Mouse (Mus musculus): ENCODE measurements around the gene A530032D15Rik.
"Not testable (repeated sequence)": the region's sequence is repeated elsewhere in the genome, so short reads cannot be mapped to it uniquely, and the experiment has no call there.

Gene A530032D15Rik

GRCm38 (mm10) chr1:85109753-85110152 is at the start of gene A530032D15Rik:
Gene A530032D15Rik (minus strand): TSS chr1:85109853.
- DNase-seq (ENCODE audit: low read depth): not testable (repeated sequence)

GRCm38 (mm10) chr1:85155151-85155550 is 45.5 kb upstream of the A530032D15Rik start:
- DNase-seq (ENCODE audit: low read depth): not testable (repeated sequence)

DNA sequence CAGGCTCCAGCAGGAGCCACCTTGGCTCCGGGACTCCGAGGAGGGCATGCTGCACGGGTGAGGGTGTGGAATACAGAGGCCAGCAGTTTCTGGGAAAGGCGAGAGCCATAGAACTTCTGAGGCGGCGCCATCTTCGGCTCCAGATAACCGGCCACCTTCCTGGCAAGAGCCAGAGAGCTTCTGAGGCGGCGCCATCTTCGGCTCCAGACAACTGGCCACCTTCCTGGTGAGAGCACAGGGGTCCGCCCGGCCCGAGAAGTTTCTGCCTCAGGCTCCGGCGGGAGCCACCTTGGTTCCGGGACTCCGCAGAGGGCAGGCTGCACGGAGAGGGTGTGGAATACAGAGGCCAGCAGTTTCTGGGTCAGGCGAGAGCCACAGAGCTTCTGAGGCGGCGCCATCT is 24.0 kb upstream of the A530032D15Rik start:
- not testable (repeated sequence) for DNase-seq (ENCODE audit: low read depth)

DNA sequence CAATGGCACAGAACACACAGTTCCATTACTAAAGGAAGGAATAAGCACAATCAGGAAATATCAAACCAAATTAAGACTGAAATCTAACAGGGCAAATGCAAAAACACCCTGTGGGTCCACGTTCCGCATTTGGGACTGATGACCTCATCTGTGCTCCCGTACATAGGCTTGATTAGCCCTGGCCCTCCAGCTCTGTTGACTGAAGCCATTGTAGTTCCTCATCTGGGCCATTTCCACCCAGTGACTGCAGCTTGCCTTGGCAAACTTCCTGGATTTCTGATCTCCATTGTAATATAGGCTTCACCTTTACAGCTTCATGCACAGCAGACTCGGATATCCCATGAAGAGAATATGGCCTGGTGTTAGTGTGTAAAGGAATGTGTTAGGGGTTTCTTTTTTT is 12.2 kb upstream of the A530032D15Rik start:
- not testable (repeated sequence) for DNase-seq (ENCODE audit: low read depth)

- not testable (repeated sequence) for DNase-seq (ENCODE audit: low read depth)
Observed at GRCm38 (mm10) chr1:85118341-85118740, 8.7 kb upstream of the A530032D15Rik start.

DNA sequence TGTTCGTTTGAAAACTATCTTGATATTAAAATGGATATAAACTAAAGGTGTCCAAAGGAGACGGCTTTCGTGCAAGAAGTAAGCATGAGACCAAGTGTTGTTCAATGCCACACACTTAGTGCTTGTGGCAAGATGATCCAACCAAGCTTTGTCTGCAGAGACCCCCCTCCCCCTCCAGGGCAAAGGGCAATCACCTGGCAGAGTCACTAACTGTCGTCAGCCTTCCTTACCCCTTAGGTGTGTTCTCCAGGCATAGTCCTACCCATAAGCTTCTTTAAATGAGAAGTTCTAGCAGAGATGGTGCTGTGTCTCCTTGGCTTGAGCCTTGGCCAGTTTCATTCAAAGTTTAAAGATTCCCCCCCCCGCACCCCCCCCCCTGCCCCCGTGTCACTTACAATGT is 7.9 kb upstream of the A530032D15Rik start:
- not testable (repeated sequence) for DNase-seq (ENCODE audit: low read depth)

GRCm38 (mm10) chr1:85114666-85115402 is 5.2 kb upstream of the A530032D15Rik start:
- not testable (repeated sequence) for DNase-seq (ENCODE audit: low read depth)

DNA sequence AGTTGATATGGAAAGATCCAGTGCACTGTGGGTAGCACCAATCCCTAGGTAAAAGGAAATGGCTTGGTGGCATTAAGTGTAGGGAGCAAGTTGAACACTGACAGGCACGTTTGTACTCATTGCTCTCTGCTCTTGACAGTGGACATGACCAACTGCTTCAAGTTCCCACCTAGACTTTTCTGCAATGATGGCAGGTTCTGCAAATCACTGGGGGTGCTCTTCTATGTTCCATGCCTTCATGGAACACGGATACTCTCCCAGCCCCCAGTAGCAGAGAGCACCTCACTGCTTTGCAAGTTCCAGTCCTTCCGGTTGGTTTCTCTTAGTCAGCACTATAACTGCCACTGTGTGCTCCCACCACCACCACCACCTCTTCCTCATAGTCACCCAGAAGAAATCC is 4.4 kb upstream of the A530032D15Rik start:
- not testable (repeated sequence) for DNase-seq (ENCODE audit: low read depth)

DNA sequence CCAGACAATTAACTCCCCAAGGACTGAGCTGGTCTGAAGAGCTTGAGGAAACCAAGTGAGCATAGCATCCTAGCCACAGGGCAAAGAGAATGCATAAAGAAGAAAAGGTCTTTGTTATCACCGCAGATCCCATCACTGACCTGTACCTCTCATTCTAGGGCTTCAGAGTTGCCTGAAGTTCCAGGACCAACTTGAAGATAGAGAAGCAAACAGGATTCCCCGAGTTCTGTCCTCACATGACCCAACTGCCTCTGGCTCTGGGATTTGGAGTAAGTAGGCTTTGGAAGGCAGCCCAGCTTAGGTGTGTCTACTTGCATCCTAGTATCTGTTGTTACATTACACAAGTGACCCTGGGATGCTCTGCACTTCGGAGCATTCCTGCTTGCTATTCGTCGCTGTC is 3.2 kb upstream of the A530032D15Rik start:
- DNase-seq (ENCODE audit: low read depth): not testable (repeated sequence)

GRCm38 (mm10) chr1:85112266-85112665 is 2.6 kb upstream of the A530032D15Rik start:
- not testable (repeated sequence) for DNase-seq (ENCODE audit: low read depth)

DNA sequence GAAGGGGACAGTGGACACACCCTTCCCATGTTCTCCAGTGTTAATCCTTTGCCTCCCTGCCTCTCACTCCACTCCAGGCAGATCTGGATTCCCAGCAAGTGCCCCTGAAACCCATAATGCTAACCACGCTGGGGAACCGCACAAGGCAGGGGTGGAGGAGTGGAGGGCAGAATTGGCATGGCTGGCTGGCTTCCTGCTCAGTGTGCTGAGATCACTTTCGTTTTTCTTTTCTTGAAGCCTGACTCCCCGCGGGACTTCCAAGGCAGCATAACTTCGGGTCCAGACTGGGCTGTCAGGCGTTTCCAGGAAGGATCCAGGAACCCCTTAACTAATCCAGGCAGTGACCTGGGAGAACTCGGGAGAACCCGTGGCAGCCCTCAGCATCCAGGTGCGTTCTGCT is 1.9 kb upstream of the A530032D15Rik start:
- DNase-seq (ENCODE audit: low read depth): not testable (repeated sequence)

- DNase-seq (ENCODE audit: low read depth): not testable (repeated sequence)
Observed at GRCm38 (mm10) chr1:85110876-85111275, 1.2 kb upstream of the A530032D15Rik start.

GRCm38 (mm10) chr1:85106013-85106412 is 3.6 kb downstream of the A530032D15Rik start:
- not testable (repeated sequence) for DNase-seq (ENCODE audit: low read depth)

DNA sequence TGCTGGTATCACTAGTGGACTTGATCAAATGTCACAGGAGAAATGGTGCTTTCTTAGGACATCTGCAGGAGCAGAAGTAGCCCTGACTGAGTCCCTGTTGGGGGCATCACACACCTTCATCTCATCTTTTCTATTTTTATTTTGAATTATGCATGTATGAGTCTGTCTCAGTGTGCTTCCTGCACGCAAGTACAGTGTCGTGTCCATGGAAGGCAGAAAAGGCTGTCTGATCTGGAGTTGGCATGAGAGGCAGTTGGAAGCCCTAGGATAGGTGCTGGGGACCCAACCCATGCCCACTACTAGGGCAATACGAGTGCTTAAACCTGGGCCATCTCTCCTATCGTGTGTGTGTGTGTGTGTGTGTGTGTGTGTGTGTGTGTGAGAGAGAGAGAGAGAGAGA is 4.3 kb downstream of the A530032D15Rik start:
- not testable (repeated sequence) for DNase-seq (ENCODE audit: low read depth)

DNA sequence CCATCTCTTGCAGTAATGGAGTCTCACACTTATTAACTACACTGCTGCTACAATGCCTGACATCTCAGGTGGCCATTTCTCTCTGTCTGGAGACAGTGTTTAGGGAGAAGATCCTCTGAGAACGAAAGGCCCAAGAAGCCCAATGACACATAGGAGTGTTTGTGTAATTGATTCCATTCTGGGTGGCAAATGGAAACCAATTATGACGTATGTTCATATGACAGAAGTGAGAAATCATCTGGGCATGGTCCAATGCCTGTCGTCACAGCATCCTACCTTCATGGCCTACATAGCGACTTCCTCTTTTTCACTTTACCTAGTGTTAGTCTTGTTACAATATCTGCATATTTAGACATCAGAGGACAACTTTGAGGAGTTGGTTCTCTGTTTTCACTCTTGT is 7.9 kb downstream of the A530032D15Rik start:
- DNase-seq (ENCODE audit: low read depth): not testable (repeated sequence)

DNA sequence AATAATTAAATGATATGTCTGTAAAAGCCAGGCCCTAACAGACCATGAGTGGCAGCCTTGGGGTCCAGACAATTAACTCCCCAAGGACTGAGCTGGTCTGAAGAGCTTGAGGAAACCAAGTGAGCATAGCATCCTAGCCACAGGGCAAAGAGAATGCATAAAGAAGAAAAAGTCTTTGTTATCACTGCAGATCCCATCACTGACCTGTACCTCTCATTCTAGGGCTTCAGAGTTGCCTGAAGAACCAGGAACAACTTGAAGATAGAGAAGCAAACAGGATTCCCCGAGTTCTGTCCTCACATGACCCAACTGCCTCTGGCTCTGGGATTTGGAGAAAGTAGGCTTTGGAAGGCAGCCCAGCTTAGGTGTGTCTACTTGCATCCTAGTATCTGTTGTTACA is 9.8 kb downstream of the A530032D15Rik start, which contains the start of gene Gm10553:
TSS of gene Gm10553 (plus strand) at position 301 of the 400 bp plus-strand sequence.
- not testable (repeated sequence) for DNase-seq (ENCODE audit: low read depth)

GRCm38 (mm10) chr1:85099081-85099480 is 10.6 kb downstream of the A530032D15Rik start:
- DNase-seq (ENCODE audit: low read depth): not testable (repeated sequence)

GRCm38 (mm10) chr1:85093011-85093572 is 16.6 kb downstream of the A530032D15Rik start:
- not testable (repeated sequence) for DNase-seq (ENCODE audit: low read depth)

DNA sequence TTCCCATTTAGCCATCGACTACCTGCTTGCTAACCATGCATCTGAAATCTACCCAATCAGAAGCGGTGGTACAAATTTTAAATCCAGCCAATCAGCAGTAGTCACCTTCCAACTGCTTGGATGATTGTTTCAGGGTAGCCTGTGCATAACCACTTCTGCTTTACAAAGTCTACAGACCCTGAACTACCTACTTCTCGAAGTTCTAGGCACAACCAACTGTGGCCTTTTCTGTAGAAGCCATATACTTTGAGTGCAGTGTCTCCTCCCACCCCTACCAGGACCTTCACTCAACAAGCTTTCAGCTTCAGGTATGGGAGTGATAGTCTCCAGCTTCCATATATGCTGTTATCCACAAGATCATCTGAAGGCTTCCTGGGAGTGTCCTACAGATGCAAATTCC is 17.5 kb downstream of the A530032D15Rik start:
- DNase-seq (ENCODE audit: low read depth): not testable (repeated sequence)

DNA sequence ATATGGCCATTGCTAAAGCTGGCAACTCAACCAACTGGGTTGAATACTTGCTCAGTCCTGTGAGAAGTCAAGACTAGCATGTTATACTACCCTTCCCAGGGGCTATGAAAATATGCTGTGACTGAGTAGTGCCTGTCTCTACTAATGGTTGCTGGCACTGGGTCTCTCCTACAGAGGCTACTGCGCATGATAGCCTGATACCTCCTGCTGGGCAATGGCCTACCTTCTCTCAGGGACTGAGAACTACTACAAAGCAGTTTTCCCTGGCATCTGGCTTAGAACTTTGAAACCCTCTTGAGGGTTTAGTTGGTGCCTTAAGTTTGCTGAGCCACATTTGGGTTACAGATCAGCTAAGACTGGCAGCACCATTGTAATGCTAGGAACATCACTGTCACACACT is 23.4 kb downstream of the A530032D15Rik start:
- not testable (repeated sequence) for DNase-seq (ENCODE audit: low read depth)

DNA sequence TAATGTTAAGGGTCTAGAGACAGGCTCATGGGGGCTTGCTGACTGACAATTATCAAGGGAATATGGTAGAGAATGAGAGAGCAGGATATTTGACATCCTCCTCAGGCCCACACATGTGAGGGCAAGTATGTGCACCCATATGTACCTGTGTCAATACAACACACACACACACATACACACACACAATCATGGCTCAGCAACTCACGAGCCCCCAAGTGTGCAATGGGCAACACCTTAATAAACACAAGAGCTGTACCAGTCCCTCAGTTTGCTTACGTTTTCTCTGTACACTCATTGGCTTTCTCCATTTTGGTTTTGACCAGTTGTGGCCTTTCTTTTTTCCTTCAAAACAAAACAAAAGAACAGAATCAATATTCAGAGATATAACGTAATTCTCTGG is 24.9 kb downstream of the A530032D15Rik start:
- not testable (repeated sequence) for DNase-seq (ENCODE audit: low read depth)

GRCm38 (mm10) chr1:85073099-85073498 is 36.6 kb downstream of the A530032D15Rik start:
- DNase-seq (ENCODE audit: low read depth): not testable (repeated sequence)

DNA sequence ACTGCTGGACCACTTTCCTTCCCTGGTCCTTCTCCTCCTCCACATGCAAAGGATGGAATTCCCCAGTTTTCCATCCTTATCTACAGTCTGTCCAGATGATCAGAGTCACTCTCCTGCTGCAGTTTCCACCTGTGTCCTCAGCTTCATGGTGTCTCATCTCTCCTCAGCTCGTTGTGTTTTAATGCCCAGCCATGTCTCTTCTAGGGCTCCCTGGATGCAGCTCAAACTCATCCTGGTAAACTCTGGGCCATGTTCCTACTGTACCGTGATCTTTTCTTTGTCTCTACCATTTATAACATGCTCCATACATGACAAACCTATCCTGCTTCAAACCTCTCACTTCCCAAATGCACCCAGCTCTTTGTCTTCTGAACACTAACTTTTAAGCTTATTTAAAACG is 38.0 kb downstream of the A530032D15Rik start:
- not testable (repeated sequence) for DNase-seq (ENCODE audit: low read depth)

Measured in fibroblast of lung, adult 2 months (primary cell).